Mouse (Mus musculus) MEL (cell line): ENCODE measurements around the gene Tlr11.

Experiments
- CHD2 ChIP-seq: IDR thresholded peaks from 2 replicates; pipeline ENCODE4 v1.6.1; 2011; ENCODE audit warnings: low read length, improper control_type of control experiment
- CTCF ChIP-seq, 3 experiments: IDR thresholded peaks in 2 of 3; conservative IDR thresholded peaks in 1 of 3; 2 replicates each; pipeline ENCODE4 v1.5.1; 2011 to 2012; ENCODE audit warnings: low read length in 3 of 3, low read depth in 2 of 3, mild to moderate bottlenecking in 2 of 3, improper control_type of control experiment in 1 of 3, inconsistent platforms in 1 of 3, mixed read lengths in 1 of 3, moderate library complexity in 1 of 3; ENCODE audit not compliant: control insufficient read depth in 1 of 3, insufficient read depth in 1 of 3, poor library complexity in 1 of 3, severe bottlenecking in 1 of 3
- E2F4 ChIP-seq: IDR thresholded peaks from 2 replicates; pipeline ENCODE4 v1.6.1; 2011; ENCODE audit warnings: low read depth, low read length, improper control_type of control experiment, borderline replicate concordance
- NELFE ChIP-seq: IDR thresholded peaks from 2 replicates; pipeline ENCODE4 v1.6.1; 2011; ENCODE audit warnings: low read depth, low read length, improper control_type of control experiment
- POLR2A ChIP-seq, 2 experiments: IDR thresholded peaks; 2 replicates each; pipeline ENCODE4 v1.6.1; 2011 to 2012; ENCODE audit warnings: low read length in 2 of 2, mild to moderate bottlenecking in 2 of 2, control low read depth in 1 of 2, improper control_type of control experiment in 1 of 2, low read depth in 1 of 2, moderate library complexity in 1 of 2; ENCODE audit not compliant: control insufficient read depth in 1 of 2, insufficient read depth in 1 of 2, poor library complexity in 1 of 2
- RAD21 ChIP-seq: IDR thresholded peaks from 2 replicates; pipeline ENCODE4 v1.6.1; 2011; ENCODE audit warnings: mild to moderate bottlenecking, low read depth, low read length, improper control_type of control experiment
- SIN3A ChIP-seq: IDR thresholded peaks from 2 replicates; pipeline ENCODE4 v1.6.1; 2012; ENCODE audit warnings: low read length, improper control_type of control experiment, inconsistent platforms
- TCF12 ChIP-seq: IDR thresholded peaks from 2 replicates; pipeline ENCODE4 v1.6.1; 2014; ENCODE audit warnings: low read depth, mild to moderate bottlenecking, inconsistent platforms, low read length, improper control_type of control experiment, moderate library complexity
- USF1 ChIP-seq: IDR thresholded peaks from 2 replicates; pipeline ENCODE4 v1.6.1; 2014; ENCODE audit warnings: low read depth, mild to moderate bottlenecking, inconsistent platforms, low read length, improper control_type of control experiment, moderate library complexity
- ZMIZ1 ChIP-seq: IDR thresholded peaks from 2 replicates; pipeline ENCODE4 v1.6.1; 2012; ENCODE audit warnings: low read depth, mild to moderate bottlenecking, inconsistent platforms, low read length, improper control_type of control experiment, moderate library complexity

DNA sequence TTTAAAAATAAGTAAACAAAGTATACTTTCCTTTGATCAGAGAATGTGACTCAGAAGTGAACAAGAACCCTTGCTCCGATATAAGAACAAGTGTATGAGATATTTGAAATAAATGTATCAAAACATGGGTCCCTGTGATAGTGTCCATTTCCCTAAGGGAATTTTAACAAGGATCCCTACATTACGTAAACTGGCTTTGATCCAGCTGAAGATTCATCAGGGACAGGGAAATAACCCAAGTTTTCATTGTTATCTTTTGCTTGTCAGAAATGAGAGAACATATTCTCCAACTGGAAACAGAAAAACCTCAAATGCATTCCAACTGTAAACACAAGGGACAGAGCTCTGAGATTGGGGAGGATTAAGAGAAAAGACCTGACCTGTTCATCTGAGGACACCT lies 23.1 kb downstream of the Tlr11 start, which contains the start of gene Olfr736:
- TF ChIP-seq E2F4 (no peak), NELFE (no peak), CTCF (IDR thresholded peaks at IDR 0.05 in 2 of 3, conservative IDR thresholded peaks at IDR 0.05 in 1 of 3; ENCODE audit: control insufficient read depth in 1 of 3, insufficient read depth in 1 of 3, low read depth in 2 of 3, low read length in 3 of 3, poor library complexity in 1 of 3, severe bottlenecking in 1 of 3) (no peak), CHD2 (no peak), POLR2A (IDR thresholded peaks at IDR 0.05; ENCODE audit: control insufficient read depth in 1 of 2, insufficient read depth in 1 of 2, low read depth in 1 of 2, low read length in 2 of 2, poor library complexity in 1 of 2) (no peak), RAD21 (no peak), TCF12 (no peak), USF1 (no peak), SIN3A (no peak), ZMIZ1 (no peak)
